Mouse (Mus musculus): Measurements from ENCODE around the gene Neurog2.

Gene Neurog2

GRCm38 (mm10) chr3:127633080-127634032 lies at the start of gene Neurog2:
Neurog2 (plus strand) TSS chr3:127633135.
- no peak for DNase-seq (ENCODE audit: low read depth)

- DNase-seq (ENCODE audit: low read depth), result no peak
Measured at GRCm38 (mm10) chr3:127597136-127597535, 35.8 kb upstream of the Neurog2 start.

GRCm38 (mm10) chr3:127608109-127608508 lies 24.8 kb upstream of the Neurog2 start:
- DNase-seq (ENCODE audit: low read depth), result peak; percentile 23

GRCm38 (mm10) chr3:127625296-127625695 lies 7.6 kb upstream of the Neurog2 start:
- DNase-seq (ENCODE audit: low read depth), result peak; percentile 68

GRCm38 (mm10) chr3:127625701-127626399 lies 7.1 kb upstream of the Neurog2 start:
- no peak for DNase-seq (ENCODE audit: low read depth)

- no peak for DNase-seq (ENCODE audit: low read depth)
Measured at GRCm38 (mm10) chr3:127626524-127626923, 6.4 kb upstream of the Neurog2 start.

- DNase-seq (ENCODE audit: low read depth), result no peak
Measured at GRCm38 (mm10) chr3:127627151-127627955, 5.6 kb upstream of the Neurog2 start.

GRCm38 (mm10) chr3:127627956-127628310 lies 5.0 kb upstream of the Neurog2 start:
- no peak for DNase-seq (ENCODE audit: low read depth)

GRCm38 (mm10) chr3:127628311-127629184 lies 4.4 kb upstream of the Neurog2 start:
- DNase-seq (ENCODE audit: low read depth), result no peak

- no peak for DNase-seq (ENCODE audit: low read depth)
Measured at GRCm38 (mm10) chr3:127630190-127630589, 2.7 kb upstream of the Neurog2 start.

- DNase-seq (ENCODE audit: low read depth), result no peak
Measured at GRCm38 (mm10) chr3:127630735-127631372, 2.1 kb upstream of the Neurog2 start.

- no peak for DNase-seq (ENCODE audit: low read depth)
Measured at GRCm38 (mm10) chr3:127631582-127631981, 1.4 kb upstream of the Neurog2 start.

- DNase-seq (ENCODE audit: low read depth), result no peak
Measured at GRCm38 (mm10) chr3:127632531-127632930, 404 bp upstream of the Neurog2 start.

GRCm38 (mm10) chr3:127634101-127634983 lies 1.4 kb downstream of the Neurog2 start:
- DNase-seq (ENCODE audit: low read depth), result peak; percentile 75

- DNase-seq (ENCODE audit: low read depth), result no peak
Measured at GRCm38 (mm10) chr3:127634984-127635349, 2.0 kb downstream of the Neurog2 start.

GRCm38 (mm10) chr3:127639875-127640761 lies 7.2 kb downstream of the Neurog2 start:
- DNase-seq (ENCODE audit: low read depth), result no peak

- DNase-seq (ENCODE audit: low read depth), result no peak
Measured at GRCm38 (mm10) chr3:127640762-127641700, 8.1 kb downstream of the Neurog2 start.

- DNase-seq (ENCODE audit: low read depth), result no peak
Measured at GRCm38 (mm10) chr3:127642211-127642610, 9.3 kb downstream of the Neurog2 start.

Measured in NIH3T3 (cell line).